Mouse (Mus musculus) CD4-positive, CD25-positive, alpha-beta regulatory T cell, adult 4 months (primary cell): Measurements from ENCODE around the gene Plekhd1. TPM values are rescaled to one million over a fixed set of nuclear protein-coding genes. Genes with fewer than 3 reads are reported as not detected.

Experiments
- ATAC-seq: one replicate; pipeline ENCODE4 v1.8.0; 2017
- polyA plus RNA-seq, 2 experiments: library from polyadenylated mRNA; unstranded; fragments of 100-300 nt; shearing (Covaris generic); gene quantifications; one replicate each; pipeline ENCODE4 v1.2.1; 2017

Gene Plekhd1
- polyA plus RNA-seq, 2 experiments from 2014 or later: 0.28 to 0.90 TPM

DNA sequence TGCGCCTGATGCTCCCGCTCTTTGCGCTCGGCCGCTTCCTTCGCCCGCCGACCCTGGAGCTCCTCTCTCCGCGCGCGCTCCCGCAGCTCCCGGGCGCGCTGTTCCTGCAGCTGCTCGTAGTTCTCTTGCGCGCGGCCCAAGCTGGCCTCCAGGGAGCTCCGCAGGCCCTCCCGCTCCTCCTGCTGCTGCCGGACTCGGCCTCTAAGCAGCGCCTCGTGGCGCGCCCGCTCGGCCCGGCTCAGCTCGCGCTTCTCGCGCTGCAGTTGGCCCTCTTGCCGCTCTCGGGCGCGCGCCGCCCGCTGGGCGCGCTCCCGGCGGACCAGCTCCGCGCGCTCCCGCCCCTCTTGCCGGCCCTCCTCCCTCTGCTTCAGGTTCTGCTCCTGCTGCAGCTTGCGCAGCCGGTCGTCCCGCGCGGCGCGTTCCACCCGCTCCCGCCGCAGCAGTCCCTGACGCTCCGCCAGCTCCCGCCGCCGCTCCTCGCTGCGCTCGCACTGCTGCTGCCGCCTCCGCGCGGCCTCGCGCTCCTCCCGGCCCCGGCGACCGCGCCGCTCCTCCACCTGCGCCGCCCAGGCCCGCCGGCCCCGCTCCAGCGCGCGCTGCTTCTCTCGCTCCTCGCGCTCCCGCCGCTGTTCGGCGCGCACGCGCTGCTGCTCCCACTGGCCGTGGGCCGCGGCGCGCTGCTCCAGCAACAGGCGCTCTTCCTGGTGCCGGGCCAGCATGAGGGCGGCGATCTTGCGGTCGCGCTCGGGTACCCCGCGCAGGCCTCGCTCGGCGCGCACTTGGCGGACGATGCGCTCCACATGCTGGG lies 65.6 kb downstream of the Plekhd1 start:
- no peak for ATAC-seq

DNA sequence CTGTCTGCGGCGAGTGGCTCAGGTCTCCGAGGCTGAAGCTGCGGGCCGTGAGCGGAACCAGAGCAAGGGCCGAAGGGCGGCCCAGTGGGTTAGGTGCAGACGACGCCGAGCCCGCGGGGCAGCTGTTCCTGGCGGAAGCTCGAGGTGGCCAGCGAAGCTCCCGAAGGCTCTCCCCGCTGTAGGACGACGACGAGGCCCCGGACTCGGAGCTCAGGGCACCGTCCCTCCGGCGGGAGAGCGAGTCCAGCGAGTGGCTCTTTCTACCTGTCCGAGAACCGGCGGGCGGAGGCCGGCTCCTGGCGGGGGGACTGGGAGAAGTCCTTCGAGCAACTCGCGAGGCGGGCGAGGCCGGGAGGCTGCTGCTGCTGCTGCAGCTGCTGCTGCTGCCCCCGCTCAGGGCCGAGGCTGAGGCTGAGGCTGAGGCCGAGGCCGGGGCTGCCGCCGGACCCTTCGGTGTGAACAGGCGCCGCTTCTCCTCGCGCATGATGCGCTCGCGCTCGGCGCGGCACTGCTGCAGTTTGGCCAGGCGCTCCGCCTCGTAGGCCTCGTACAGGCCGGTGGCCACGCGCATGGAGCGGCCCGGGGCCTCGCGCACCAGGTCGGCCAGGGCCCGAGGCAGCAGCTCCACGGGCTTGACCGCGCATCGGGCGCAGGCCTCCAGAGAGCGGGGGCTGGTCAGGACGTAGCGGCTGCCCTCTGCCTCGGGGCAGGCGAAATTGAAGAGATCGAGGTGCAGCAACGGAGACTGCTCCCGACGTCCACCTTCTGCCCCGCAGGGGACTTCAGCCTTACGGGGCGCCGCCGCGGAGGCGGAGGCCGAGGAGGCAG lies 66.4 kb downstream of the Plekhd1 start:
- ATAC-seq: no peak

DNA sequence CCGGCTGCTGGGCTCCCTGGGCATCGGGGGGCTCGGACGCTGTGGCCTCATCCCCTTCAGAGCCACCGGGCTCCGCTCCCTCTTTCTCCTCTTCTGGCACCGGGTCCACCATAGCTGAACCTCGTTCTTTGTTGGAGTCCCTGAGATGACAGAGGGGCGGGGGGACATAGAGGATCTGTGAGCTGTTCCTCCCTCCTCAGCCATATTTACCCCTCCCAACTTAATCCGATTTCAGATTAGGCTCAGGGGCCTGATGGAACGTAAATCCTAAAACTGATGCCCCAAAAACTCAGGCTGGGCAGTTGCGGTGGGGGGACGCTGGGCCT lies 67.0 kb downstream of the Plekhd1 start:
- no peak for ATAC-seq

DNA sequence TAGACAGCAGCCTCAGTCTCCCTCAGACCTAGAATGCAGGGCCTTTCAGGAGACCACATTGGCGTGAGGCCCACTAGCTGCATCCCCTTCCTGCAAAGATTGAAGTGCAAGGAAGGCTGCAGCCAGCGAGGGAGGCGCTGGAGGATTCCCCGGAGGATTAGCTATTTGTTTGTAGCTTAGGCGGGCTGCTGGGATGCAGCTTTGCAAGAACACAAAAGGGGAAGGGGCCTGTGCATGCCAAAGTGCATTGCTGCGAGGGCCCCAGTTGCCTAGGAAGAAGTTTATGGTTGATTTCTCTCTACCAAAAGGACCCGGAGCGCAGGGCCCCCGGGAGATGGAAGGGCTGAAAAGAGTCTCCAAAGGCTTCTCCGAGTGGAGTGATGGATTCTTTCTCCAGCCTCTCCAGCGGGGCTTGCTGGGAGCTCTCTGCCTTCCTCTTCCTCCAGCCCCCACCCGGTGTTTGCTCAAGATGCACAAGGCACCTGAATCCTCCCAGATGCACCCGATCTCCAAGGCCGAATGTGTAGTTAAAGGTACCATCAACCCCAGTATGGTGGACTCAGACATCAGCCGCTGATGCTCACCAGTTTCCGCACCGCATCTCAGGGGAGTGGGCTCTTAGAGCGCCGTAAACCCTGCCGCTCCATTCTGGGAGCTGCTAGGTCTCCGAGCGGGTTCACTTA lies 67.5 kb downstream of the Plekhd1 start:
- ATAC-seq: no peak

DNA sequence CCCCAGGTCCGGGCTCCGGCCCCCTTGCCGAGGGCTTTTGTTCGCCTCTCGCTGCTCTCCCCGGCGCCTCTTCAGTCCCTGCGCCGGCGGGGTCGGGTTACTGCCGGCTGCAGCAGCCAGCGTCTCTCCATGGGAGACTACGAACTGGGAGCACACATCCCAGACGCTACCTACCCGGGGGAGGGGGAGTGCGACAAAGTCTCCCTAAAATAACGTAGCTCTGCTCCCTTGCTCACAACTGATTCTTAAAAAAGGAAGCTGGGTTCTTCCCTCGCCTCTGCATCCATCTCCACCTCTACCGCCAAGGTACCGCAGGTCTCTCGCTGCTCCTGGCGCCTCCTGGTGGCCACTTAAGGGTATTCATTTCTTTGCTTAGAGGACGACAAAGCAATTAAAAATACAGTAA lies 68.0 kb downstream of the Plekhd1 start, which contains the start of gene Ccdc177:
TSS of gene Ccdc177 (minus strand) at position 292 of the 406 bp plus-strand sequence.
- ATAC-seq: peak; percentile 89

DNA sequence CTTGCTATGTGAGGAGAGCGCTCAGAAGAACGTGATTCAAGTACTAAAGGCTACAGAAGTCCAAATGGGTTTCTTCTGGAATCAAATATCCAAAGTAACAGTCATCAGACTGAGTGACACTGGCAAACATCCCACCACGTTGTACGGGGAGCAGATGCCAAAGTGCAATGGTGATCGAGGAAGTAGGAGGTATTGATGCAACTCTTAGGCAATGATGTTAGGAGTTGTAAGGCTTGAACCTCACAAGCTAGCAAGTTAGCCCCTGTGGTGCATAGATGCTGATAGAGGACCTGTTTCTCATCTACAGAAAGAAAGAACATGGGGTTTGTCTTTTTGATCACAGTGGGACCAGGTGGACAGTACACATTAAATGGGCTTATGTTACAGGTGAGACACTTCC lies 70.6 kb downstream of the Plekhd1 start:
- no peak for ATAC-seq

DNA sequence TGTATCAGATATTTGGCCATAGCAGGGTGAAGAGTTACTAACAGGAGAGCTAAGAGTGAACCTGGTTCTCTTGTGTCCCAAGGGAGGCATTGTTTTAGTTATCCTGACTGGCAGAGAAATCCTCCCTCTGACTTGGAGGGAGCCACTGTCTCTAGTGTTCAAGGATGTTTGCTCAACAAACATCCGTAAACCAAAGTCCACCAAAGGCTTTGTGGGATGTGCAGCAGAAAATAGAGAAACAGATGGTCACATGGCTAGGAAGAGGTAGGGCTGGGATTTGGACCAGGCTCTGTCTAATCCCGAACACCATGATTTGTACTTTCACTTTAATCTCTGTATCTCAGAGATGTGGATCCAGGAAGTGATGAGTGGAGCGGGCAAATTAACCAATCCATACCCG lies 71.7 kb downstream of the Plekhd1 start:
- ATAC-seq: no peak

DNA sequence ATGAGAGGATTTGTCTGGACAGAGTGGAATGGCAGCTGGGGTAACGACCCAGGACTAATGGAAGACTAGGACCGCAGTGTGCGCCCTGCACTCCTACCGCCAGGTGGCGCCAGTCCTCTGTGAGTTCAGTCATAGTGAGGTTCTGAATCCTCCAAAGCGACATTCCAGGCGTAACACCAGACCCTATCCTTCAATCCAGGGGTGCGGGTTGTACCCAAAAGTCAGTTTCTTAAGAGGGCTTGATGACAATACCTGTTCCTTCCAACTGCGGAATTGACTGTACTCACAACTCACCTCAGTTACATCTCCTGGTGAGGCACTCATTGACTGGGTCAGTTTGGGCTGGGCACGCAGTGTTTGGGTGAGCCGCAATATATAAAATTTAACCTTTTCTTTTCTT lies 77.3 kb downstream of the Plekhd1 start:
- peak; percentile 82 for ATAC-seq

Other genes starting within 250 kb of the Plekhd1 start
- gene Exd2, start 229.5 kb upstream of the Plekhd1 start, polyA plus RNA-seq: 10 to 100 TPM; 17.7 to 35.3 TPM
- 1 to 10 TPM in 1 of 2 experiments, not detected in 1; 1.2 TPM for gene Galnt16, start 174.3 kb upstream of the Plekhd1 start, polyA plus RNA-seq
- 10 to 100 TPM; 20.6 to 32.1 TPM for gene Slc39a9, start 48.7 kb upstream of the Plekhd1 start, polyA plus RNA-seq
- gene Erh, start 48.2 kb upstream of the Plekhd1 start, polyA plus RNA-seq: 100 to 1,000 TPM; 129 to 141 TPM
- gene Ccdc177, start 68.1 kb downstream of the Plekhd1 start, polyA plus RNA-seq: not detected
- 10 to 100 TPM; 23.1 to 29.8 TPM for gene Susd6, start 97.9 kb downstream of the Plekhd1 start, polyA plus RNA-seq